Mouse (Mus musculus) Muller cell, postnatal 12 days (primary cell): ENCODE data around the gene Aspscr1.
"Not testable (repeated sequence)": the region's sequence is repeated elsewhere in the genome, so short reads cannot be mapped to it uniquely, and the experiment has no call there.

Experiments used
- DNase-seq: peaks from one replicate; pipeline ENCODE4 v3.0.0-alpha.2; 2015; ENCODE audit errors: inconsistent ontology term

Gene Aspscr1

DNA sequence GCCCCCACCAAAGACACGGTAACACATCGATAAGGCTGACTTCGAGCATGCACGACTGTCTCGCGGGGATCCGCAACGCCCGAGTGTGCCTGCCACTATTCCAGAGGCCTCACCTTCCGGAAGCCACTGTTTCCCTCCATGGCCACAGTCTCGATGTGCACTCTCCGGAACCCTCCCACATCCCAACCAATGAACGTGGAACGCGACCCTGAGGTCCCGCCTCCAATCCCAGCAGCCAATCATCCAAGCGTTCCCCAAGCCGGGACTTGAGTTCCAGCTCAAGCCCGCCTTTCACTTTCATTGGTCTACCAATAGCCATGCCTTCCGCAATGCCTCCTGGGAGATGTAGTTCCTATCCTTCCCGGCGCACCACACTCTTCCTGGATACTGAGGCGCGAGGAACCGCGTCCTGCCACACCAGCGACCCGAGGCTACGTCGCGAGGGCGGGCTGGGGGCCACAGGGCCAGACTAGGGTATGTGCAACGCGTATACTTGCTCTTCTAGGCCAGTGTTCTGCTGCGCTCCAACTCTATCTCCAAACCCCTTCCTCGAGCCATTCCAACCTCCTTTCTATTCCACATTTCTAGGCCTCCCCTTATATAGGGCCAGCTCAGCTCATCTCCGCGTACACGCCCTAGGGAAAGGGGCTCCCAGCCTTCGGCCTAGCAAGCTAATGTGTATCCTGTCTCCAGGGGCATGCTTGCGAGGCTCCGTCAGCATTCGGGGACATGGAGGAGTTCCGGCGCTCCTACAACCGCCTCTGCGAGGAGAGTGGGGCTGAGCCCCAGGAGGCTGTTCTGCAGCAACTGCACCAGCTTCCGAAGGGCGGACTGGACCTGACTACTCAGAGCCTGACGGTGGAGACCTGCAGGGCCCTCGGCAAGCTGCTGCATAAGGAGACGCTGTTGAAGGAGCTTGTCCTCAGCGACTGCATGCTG, 41.1 kb downstream of the Aspscr1 start, which contains the start of the genes Cenpx and Lrrc45:
Gene Cenpx (minus strand): TSS at position 159 of the 939 bp plus-strand sequence.
Gene Lrrc45 (plus strand): TSS at position 346 of the 939 bp plus-strand sequence.
- peak; percentile 99 for DNase-seq

- DNase-seq: no peak
Measured at GRCm38 (mm10) chr11:120714546-120714945, 41.8 kb downstream of the Aspscr1 start.

DNA sequence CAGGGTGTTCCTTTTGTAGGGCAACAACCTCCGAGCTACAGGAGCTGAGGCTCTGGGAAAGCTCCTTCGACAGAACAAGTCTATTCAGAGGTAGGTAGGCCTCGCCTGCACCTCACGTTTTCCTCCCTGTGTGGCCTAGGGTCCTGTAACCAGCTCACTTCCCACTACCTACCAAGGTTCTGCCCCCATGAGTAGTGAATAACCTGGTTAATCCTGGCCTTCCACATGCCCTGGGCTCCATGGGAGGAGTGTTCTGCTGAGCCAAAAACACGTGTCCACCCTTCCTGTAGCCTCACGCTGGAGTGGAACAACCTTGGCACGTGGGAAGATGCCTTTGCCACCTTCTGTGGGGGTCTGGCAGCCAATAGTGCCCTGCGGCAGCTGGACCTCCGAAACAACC, 42.4 kb downstream of the Aspscr1 start:
- no peak for DNase-seq

DNA sequence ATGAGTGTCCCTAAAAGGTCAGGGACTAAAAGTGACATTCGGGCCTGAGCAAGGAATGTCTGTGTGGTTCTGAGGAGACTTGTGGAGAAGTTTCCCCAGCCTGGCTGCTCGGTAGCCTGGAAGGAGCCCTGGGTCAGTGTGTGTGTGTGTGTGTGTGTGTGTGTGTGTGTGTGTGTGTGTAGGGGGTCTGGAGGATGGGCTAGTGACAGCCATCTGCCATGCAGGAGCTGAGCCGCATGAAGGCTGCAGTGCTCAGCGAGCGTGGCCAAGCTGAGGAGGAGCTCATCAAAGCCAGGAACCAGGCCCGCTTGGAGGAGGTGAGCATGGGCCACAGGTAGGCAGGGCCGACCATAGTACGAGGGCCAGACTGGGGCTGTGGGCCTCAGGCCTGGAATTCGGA, 46.5 kb downstream of the Aspscr1 start:
- DNase-seq: no peak

DNA sequence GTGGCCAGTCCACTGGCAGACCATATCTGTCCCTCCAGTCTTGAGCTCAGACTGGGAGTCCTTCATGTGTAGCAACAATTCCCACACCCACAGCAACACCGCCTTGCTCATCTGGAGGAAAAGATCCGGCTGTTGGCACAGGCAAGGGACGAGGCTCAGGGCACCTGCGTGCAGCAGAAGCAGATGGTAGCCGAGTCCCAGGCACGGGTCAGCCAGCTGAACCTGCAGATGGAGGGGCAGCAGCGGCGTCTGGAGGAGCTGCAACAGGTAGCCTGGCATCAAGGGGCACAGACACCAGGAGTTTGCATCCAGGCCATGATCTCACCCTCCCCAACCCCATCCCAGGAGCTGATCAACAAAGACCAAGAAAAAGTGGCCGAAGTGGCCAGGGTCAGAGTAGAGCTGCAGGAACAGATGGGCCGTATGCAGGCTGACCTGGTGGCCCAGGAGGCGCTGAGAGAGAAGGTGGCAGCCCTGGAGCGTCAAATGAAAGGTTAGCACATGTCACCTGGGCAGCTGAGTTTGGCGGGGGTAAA, 47.1 kb downstream of the Aspscr1 start:
- DNase-seq: no peak

DNA sequence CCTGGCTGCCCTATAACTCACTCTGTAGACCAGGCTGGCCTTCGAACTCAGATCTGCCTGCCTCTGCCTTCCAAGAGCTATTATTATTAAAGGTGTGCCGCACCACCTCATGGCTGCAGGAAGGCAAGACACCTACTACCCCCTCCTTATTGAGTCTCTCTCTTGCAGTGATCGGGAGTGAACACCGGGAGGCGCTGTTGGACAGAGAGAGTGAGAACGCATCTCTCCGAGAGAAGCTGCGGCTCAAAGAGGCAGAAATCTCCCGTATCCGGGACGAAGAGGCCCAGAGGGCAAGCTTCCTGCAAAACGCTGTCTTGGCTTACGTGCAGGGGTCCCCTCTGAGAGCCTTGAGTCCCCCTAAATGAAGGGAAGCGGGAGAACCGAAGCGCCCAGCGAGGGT, 47.7 kb downstream of the Aspscr1 start:
- DNase-seq: peak; percentile 88

DNA sequence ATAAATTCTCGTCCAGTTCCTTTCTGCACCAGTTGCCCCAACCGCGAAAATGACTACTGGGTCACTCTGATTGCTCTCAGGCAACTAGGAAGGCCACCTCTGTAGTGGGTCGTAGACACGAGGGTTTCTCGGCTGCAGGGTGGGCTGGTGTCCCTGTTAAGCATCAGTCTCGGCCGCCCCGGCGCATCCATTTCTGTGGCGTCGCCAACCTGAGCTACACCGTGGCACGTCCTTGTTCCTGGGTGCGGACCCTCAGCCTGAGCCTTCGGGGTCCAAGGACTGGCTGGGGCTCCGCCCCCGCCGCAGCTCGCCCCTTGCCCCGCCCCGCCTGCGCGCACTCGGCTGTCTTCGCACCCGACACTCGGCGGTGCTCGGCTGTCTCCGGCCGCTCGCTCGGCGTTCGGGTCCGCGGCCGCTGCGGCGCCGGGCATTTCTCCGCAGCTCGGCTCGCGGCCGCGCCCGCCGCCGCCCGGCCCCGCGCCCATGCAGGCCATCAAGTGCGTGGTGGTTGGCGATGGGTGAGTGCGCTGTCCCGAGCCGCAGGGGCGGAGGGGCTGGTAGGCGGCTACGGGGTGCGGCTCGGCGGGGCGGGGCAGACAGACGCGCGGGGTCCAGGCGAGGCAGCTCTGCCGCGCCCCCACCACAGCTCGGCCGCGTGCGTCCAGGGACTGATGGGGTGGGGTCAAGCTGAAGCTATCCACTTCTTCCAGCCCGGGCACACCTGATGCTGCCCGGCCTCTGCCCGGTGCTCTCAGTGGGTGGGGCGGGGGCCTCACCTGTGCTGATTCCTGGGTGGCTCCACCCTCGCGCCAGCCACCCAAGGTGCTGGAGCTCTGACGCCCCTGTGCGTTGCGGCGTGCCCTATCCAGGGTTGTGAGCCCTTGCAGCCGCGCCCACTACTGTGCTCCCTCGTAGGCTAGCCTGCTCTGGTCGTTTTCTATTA, 48.6 kb downstream of the Aspscr1 start, which contains the start of gene Rac3:
Gene Rac3 (plus strand): TSS at position 347 of the 943 bp plus-strand sequence.
- DNase-seq: peak; percentile 75

DNA sequence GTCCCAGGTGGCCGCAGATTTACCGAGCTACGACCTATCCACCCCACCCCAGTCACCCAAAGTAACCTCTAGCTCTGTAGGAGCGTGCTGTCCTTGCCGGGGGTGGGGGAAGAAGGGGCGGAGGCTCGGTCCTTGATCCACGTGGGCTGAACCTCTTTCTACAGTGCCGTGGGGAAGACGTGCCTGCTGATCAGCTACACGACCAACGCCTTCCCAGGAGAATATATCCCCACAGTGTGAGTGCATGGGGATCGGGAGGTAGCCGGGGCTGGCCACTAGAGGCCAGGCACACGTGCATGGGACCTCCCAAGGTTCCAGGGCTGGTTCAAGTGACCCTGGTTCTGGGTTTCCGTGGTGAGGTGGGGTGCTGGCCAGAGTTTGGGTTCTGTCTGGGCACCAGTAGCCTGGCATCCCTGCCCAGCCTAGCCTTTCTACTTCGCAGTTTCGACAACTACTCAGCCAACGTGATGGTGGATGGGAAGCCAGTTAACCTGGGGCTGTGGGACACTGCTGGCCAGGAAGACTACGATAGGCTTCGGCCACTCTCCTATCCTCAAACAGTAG, 49.4 kb downstream of the Aspscr1 start:
- DNase-seq: no peak

GRCm38 (mm10) chr11:120722761-120723382, 50.1 kb downstream of the Aspscr1 start:
- DNase-seq: no peak

GRCm38 (mm10) chr11:120723509-120723908, 50.7 kb downstream of the Aspscr1 start:
- DNase-seq: no peak

- DNase-seq: no peak
Measured at GRCm38 (mm10) chr11:120726243-120727168, 53.7 kb downstream of the Aspscr1 start.

- DNase-seq: peak; percentile 93
Measured at GRCm38 (mm10) chr11:120727169-120727527, 54.4 kb downstream of the Aspscr1 start, which contains the start of gene Dcxr. Gene Dcxr (minus strand): TSS chr11:120727281.

DNA sequence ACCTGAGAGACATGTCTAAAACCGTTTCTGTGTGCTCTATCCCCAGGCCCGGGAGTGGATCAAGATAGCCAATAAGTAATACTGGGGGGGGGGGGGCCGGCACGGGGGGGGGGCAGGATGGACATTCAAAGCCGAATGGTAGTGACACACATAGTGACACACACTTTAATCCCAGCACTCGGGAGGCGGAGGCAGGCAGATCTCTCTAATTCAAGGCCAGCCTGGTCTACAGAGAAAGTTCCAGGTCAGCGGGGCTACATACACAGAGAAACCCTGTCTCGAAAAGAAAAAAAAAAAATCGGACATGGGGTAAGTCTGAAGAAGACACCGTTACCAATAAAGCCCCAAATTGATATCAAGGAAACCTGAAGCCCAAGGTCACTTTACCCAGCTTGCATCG, 54.8 kb downstream of the Aspscr1 start:
- DNase-seq: no peak

GRCm38 (mm10) chr11:120728530-120729240, 55.9 kb downstream of the Aspscr1 start:
- DNase-seq: no peak

GRCm38 (mm10) chr11:120729432-120730050, 56.8 kb downstream of the Aspscr1 start:
- DNase-seq: not testable (repeated sequence)

GRCm38 (mm10) chr11:120730331-120730870, 57.6 kb downstream of the Aspscr1 start:
- no peak for DNase-seq

- no peak for DNase-seq
Measured at GRCm38 (mm10) chr11:120731395-120731794, 58.6 kb downstream of the Aspscr1 start.
